In genomic region chr2:65940351-65940750, GRCm38 (mm10) we compare ENCODE assay signal across 9 mouse cellular contexts.
DNase-seq lines count a peak whose midpoint lies in the region; ATAC-seq and TF ChIP-seq lines count a peak whose summit lies in the region.
"Had no signal": no experiment of that assay in that cellular context is flagged by ENCODE, and none has a peak within 500 bp of the region (broad histone marks: within the 10 kb centered on the region; RNA-seq: fewer than 3 reads in every experiment).

No protein-coding gene starts in this region.

- H3K27ac ChIP-seq in forebrain, embryonic 10.5 days, result no peak overlapping the region

- DNase-seq in frontal cortex, postnatal 14 days (ENCODE audit: low spot score in 2 of 2), result no peak
- DNase-seq in left cerebral cortex, postnatal 4 days, result peak; percentile 56
- DNase-seq in left cerebral cortex, adult 11 months (ENCODE audit: low spot score), result no peak
- DNase-seq in Patski (ENCODE audit: low read depth, low spot score), result peak; percentile 4
- DNase-seq in fibroblast of lung, adult 2 months (ENCODE audit: low read depth), result peak; percentile 7
- no peak for DNase-seq in spleen, adult 12 weeks (ENCODE audit: low spot score)
- no peak for DNase-seq in forebrain, embryonic 10.5 days (ENCODE audit: extremely low spot score, low spot score)

- peaks cover 4% of the 10 kb centered on the region for H3K27me3 ChIP-seq in Patski
- no peaks in the 10 kb centered on the region for H3K27me3 ChIP-seq in forebrain, embryonic 10.5 days (ENCODE audit: poor library complexity, severe bottlenecking)
- H3K27me3 ChIP-seq: hindbrain, embryonic 12.5 days had no signal

- intact Hi-C loops in left cerebral cortex, postnatal 4 days (cut with DNase I), result no loop called here

- in situ Hi-C loops in Patski (cut with MboI; ENCODE audit: low pct_unique_long_range_greater_than_20kb), result no loop called here

- ATAC-seq in frontal cortex, adult (ENCODE audit: low TSS enrichment), result peak; percentile 9; the same call in 1 of the 2 replicates
- no peak for ATAC-seq in Patski

- no peaks in the 10 kb centered on the region for H3K36me3 ChIP-seq in forebrain, embryonic 10.5 days (replicated peaks)
- H3K36me3 ChIP-seq: hindbrain, embryonic 12.5 days had no signal

- peaks cover 27% of the 10 kb centered on the region for H3K4me1 ChIP-seq in forebrain, embryonic 10.5 days

- TF ChIP-seq CTCF in Patski (IDR thresholded peaks at IDR 0.05), result no peak

- POLR2A ChIA-PET in Patski (lab: Charles Lee), result no interaction called here

- CTCF ChIA-PET in Patski (lab: Charles Lee), result no interaction called here

- WGBS in forebrain, embryonic 10.5 days, result 88% methylated on average over 5 of the region's 5 CpGs

- H3K9me3 ChIP-seq in forebrain, embryonic 10.5 days, result no peaks in the 10 kb centered on the region
- H3K9me3 ChIP-seq: hindbrain, embryonic 12.5 days had no signal

- H3K4me3 ChIP-seq in forebrain, embryonic 10.5 days, result no peak overlapping the region
- H3K4me3 ChIP-seq: hindbrain, embryonic 12.5 days had no signal

Comparison
In these comparisons a context has a peak if more than half of its experiments do, and no peak if none do; other contexts are left out.
1. DNase-seq: peak in left cerebral cortex, postnatal 4 days (single experiment), Patski (single experiment) and fibroblast of lung, adult 2 months (single experiment); none in frontal cortex, postnatal 14 days (0 of 2), left cerebral cortex, adult 11 months (single experiment), spleen, adult 12 weeks (single experiment) and forebrain, embryonic 10.5 days (single experiment).